Mouse (Mus musculus): ENCODE results near the gene Arhgap24. TPM values are rescaled to one million over a fixed set of nuclear protein-coding genes. Genes with fewer than 3 reads are reported as not detected.

The Arhgap24 gene
- total and polyA plus RNA-seq, 2 experiments = 4.6 to 6.9 TPM

DNA sequence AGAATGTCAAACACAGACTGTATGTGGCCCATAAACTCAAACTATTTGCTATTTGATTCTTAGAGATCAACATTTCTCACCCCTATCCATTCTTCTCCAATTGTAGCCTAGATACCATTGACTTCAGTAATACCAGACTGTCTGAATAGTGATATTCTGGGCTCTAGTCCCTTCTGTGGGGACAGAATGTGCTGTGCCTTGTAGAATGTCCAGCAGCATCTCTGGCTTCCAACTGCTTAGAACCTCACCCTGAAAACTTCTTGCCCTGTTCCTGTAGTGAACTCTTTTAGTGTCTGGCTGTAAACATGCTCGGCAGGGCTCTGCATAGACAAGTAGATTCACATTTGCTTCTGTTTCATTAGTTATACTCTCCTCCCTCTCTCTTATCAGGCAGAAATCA, 110.2 kb downstream of the Arhgap24 start:
- DNase-seq (ENCODE audit: extremely low read depth, low read depth, low spot score) = no peak
- H3K4me3 ChIP-seq (ENCODE audit: insufficient read depth, low read depth, low read length) = no peak overlapping the region
- H3K4me1 ChIP-seq (ENCODE audit: control insufficient read depth, insufficient read depth, low read length) = no peaks in the 10 kb centered on the region; the same call in 1 of the 2 replicates
- no peaks in the 10 kb centered on the region; the same call in 1 of the 2 replicates for H3K79me2 ChIP-seq (ENCODE audit: control insufficient read depth, insufficient read depth, low read length)
- H3K9ac ChIP-seq (ENCODE audit: low read depth, low read length) = no peak overlapping the region
- H3K27ac ChIP-seq (replicated peaks; ENCODE audit: insufficient read depth, low read depth, low read length) = no peak overlapping the region
- no peaks in the 10 kb centered on the region for H3K36me3 ChIP-seq (ENCODE audit: control insufficient read depth, insufficient read depth, low read length)
- 88% methylated on average over 1 of the region's 1 CpGs for WGBS
- TF ChIP-seq CTCF (IDR thresholded peaks at IDR 0.05; ENCODE audit: low read depth, low read length) (no peak), POLR2A (IDR thresholded peaks at IDR 0.05; ENCODE audit: extremely low read depth, insufficient read depth, low read length) (no peak)
- H3K27me3 ChIP-seq (ENCODE audit: control insufficient read depth, insufficient read depth, low read length) = no peaks in the 10 kb centered on the region

GRCm38 (mm10) chr5:102593058-102593457, 111.9 kb downstream of the Arhgap24 start:
- H3K36me3 ChIP-seq (ENCODE audit: control insufficient read depth, insufficient read depth, low read length) = no peaks in the 10 kb centered on the region
- H3K27me3 ChIP-seq (ENCODE audit: control insufficient read depth, insufficient read depth, low read length) = no peaks in the 10 kb centered on the region
- no peak overlapping the region for H3K4me3 ChIP-seq (ENCODE audit: insufficient read depth, low read depth, low read length)
- WGBS = 82% methylated on average over 2 of the region's 2 CpGs
- TF ChIP-seq POLR2A (IDR thresholded peaks at IDR 0.05; ENCODE audit: extremely low read depth, insufficient read depth, low read length) = no peak
- no peak for TF ChIP-seq CTCF (IDR thresholded peaks at IDR 0.05; ENCODE audit: low read depth, low read length)
- no peak for DNase-seq (ENCODE audit: extremely low read depth, low read depth, low spot score)
- H3K27ac ChIP-seq (replicated peaks; ENCODE audit: insufficient read depth, low read depth, low read length) = no peak overlapping the region
- H3K4me1 ChIP-seq (ENCODE audit: control insufficient read depth, insufficient read depth, low read length) = no peaks in the 10 kb centered on the region; the same call in 1 of the 2 replicates
- no peaks in the 10 kb centered on the region; the same call in 1 of the 2 replicates for H3K79me2 ChIP-seq (ENCODE audit: control insufficient read depth, insufficient read depth, low read length)
- H3K9ac ChIP-seq (ENCODE audit: low read depth, low read length) = no peak overlapping the region

DNA sequence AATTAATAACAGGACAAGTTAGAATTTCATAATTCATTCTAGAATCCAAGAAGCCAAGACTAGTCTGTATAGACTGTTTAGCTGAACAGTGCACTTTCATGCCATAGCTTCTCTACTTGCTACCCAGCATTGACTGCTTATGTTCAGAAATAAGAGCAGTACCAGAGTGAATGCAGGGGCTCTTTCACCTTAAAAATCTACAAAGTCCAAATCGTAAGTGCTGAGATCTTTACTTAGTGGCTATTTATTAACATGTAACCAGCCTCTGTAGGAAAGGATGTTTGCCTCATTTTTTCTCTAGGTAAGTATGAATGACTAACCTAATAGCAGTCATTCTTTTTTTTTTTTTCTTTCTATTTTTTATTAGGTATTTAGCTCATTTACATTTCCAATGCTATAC, 117.9 kb downstream of the Arhgap24 start:
- Histone ChIP-seq H3K27ac (replicated peaks; ENCODE audit: insufficient read depth, low read depth, low read length) (no peak overlapping the region), H3K79me2 (ENCODE audit: control insufficient read depth, insufficient read depth, low read length) (no peaks in the 10 kb centered on the region; the same call in 1 of the 2 replicates), H3K4me3 (ENCODE audit: insufficient read depth, low read depth, low read length) (no peak overlapping the region), H3K9ac (ENCODE audit: low read depth, low read length) (no peak overlapping the region), H3K36me3 (ENCODE audit: control insufficient read depth, insufficient read depth, low read length) (no peaks in the 10 kb centered on the region), H3K27me3 (ENCODE audit: control insufficient read depth, insufficient read depth, low read length) (no peaks in the 10 kb centered on the region), H3K4me1 (ENCODE audit: control insufficient read depth, insufficient read depth, low read length) (no peaks in the 10 kb centered on the region; the same call in 1 of the 2 replicates)
- TF ChIP-seq CTCF (IDR thresholded peaks at IDR 0.05; ENCODE audit: low read depth, low read length) (no peak), POLR2A (IDR thresholded peaks at IDR 0.05; ENCODE audit: extremely low read depth, insufficient read depth, low read length) (no peak)
- WGBS = 30% methylated on average over 1 of the region's 1 CpGs
- DNase-seq (ENCODE audit: extremely low read depth, low read depth, low spot score) = peak; percentile 90

DNA sequence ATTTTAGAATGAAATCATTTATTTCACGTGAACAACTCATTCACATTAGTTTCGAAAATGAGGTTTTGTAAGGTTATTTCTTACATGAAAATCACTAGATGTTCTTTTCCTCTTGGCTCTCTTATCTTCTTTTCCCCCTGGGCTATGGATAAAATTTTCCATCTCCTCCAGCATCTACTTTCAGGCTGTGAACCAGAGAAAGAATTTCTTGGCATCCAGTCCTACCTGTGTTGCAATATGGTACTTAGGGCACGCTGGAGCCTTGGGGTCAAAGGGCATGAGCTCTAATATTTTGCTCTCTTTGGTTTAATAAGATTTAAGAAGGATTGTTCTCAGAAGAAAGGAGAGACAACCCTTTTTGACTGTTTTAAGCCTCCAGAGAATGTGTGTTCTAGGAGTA, 132.4 kb downstream of the Arhgap24 start:
- TF ChIP-seq POLR2A (IDR thresholded peaks at IDR 0.05; ENCODE audit: extremely low read depth, insufficient read depth, low read length) = no peak
- no peak for TF ChIP-seq CTCF (IDR thresholded peaks at IDR 0.05; ENCODE audit: low read depth, low read length)
- Histone ChIP-seq H3K4me1 (ENCODE audit: control insufficient read depth, insufficient read depth, low read length) (peaks cover 13% of the 10 kb centered on the region), H3K36me3 (ENCODE audit: control insufficient read depth, insufficient read depth, low read length) (no peaks in the 10 kb centered on the region), H3K27ac (replicated peaks; ENCODE audit: insufficient read depth, low read depth, low read length) (no peak overlapping the region; the same call in 1 of the 2 replicates), H3K27me3 (ENCODE audit: control insufficient read depth, insufficient read depth, low read length) (no peaks in the 10 kb centered on the region), H3K79me2 (ENCODE audit: control insufficient read depth, insufficient read depth, low read length) (no peaks in the 10 kb centered on the region; the same call in 1 of the 2 replicates), H3K4me3 (ENCODE audit: insufficient read depth, low read depth, low read length) (no peak overlapping the region), H3K9ac (ENCODE audit: low read depth, low read length) (no peak overlapping the region)
- WGBS = 19% methylated on average over 3 of the region's 3 CpGs
- peak; percentile 94 for DNase-seq (ENCODE audit: extremely low read depth, low read depth, low spot score)

DNA sequence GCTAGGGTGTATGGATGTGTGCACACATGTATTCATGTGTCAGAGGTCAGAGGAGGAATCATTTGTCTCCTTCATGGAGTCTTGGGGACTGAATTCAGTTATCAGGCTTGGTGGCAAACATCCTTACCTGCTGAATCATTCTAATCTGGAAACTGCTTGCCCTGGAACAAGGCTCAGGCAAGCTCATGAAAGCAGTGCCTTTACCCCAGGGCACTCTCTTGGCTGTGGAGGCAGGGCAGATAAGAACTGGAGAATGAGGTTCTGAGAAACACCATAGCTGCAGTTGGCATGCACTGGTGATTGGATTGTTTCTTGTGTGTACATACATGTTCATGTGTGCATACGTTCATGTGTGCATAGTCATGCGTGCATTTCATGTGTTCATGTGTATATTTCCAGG, 132.9 kb downstream of the Arhgap24 start:
- Histone ChIP-seq H3K27ac (replicated peaks; ENCODE audit: insufficient read depth, low read depth, low read length) (peak overlapping the region; percentile 79), H3K79me2 (ENCODE audit: control insufficient read depth, insufficient read depth, low read length) (no peaks in the 10 kb centered on the region; the same call in 1 of the 2 replicates), H3K4me1 (ENCODE audit: control insufficient read depth, insufficient read depth, low read length) (peaks cover 13% of the 10 kb centered on the region), H3K9ac (ENCODE audit: low read depth, low read length) (no peak overlapping the region), H3K36me3 (ENCODE audit: control insufficient read depth, insufficient read depth, low read length) (no peaks in the 10 kb centered on the region), H3K4me3 (ENCODE audit: insufficient read depth, low read depth, low read length) (no peak overlapping the region), H3K27me3 (ENCODE audit: control insufficient read depth, insufficient read depth, low read length) (no peaks in the 10 kb centered on the region)
- 80% methylated on average over 2 of the region's 2 CpGs for WGBS
- TF ChIP-seq CTCF (IDR thresholded peaks at IDR 0.05; ENCODE audit: low read depth, low read length) (no peak), POLR2A (IDR thresholded peaks at IDR 0.05; ENCODE audit: extremely low read depth, insufficient read depth, low read length) (no peak)
- DNase-seq (ENCODE audit: extremely low read depth, low read depth, low spot score) = peak; percentile 76

GRCm38 (mm10) chr5:102615249-102615648, 134.1 kb downstream of the Arhgap24 start:
- Histone ChIP-seq H3K4me1 (ENCODE audit: control insufficient read depth, insufficient read depth, low read length) (peaks cover 13% of the 10 kb centered on the region), H3K79me2 (ENCODE audit: control insufficient read depth, insufficient read depth, low read length) (no peaks in the 10 kb centered on the region; the same call in 1 of the 2 replicates), H3K4me3 (ENCODE audit: insufficient read depth, low read depth, low read length) (no peak overlapping the region), H3K36me3 (ENCODE audit: control insufficient read depth, insufficient read depth, low read length) (no peaks in the 10 kb centered on the region), H3K27me3 (ENCODE audit: control insufficient read depth, insufficient read depth, low read length) (no peaks in the 10 kb centered on the region), H3K9ac (ENCODE audit: low read depth, low read length) (no peak overlapping the region), H3K27ac (replicated peaks; ENCODE audit: insufficient read depth, low read depth, low read length) (no peak overlapping the region; the same call in 1 of the 2 replicates)
- TF ChIP-seq POLR2A (IDR thresholded peaks at IDR 0.05; ENCODE audit: extremely low read depth, insufficient read depth, low read length) = no peak
- no peak for TF ChIP-seq CTCF (IDR thresholded peaks at IDR 0.05; ENCODE audit: low read depth, low read length)
- DNase-seq (ENCODE audit: extremely low read depth, low read depth, low spot score) = no peak
- WGBS = 97% methylated on average over 6 of the region's 6 CpGs
